Mouse (Mus musculus) adrenal gland, adult (tissue): ENCODE results near the gene Zbed4.
"Not testable (repeated sequence)": the region's sequence is repeated elsewhere in the genome, so short reads cannot be mapped to it uniquely, and the experiment has no call there.

ENCODE experiments used
- DNase-seq, 2 experiments: peaks; one replicate each; pipeline ENCODE4 v3.0.0; 2022 to 2023; ENCODE audit warnings: low spot score in 1 of 2; ENCODE audit not compliant: inconsistent age in 2 of 2

Gene Zbed4

DNA sequence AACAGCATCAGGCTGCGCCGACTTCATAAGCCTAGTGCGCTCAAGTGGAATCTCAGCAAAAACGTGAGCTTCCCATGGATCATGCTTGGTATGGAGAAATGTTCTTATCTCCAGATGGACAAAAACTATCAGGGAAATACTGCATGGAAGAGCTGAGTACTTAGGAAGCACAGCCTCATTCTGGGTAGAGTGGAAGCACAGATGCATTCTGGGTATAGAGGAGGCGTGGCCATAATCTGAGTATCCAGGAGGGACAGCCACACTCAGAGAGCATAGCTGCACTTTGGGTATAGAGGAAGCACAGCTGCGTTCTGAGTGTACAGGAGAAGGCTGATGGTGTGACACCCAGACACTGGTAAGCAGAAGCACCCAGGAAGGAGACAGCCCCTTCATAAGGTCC, 50.9 kb downstream of the Zbed4 start:
- DNase-seq = no peak

DNA sequence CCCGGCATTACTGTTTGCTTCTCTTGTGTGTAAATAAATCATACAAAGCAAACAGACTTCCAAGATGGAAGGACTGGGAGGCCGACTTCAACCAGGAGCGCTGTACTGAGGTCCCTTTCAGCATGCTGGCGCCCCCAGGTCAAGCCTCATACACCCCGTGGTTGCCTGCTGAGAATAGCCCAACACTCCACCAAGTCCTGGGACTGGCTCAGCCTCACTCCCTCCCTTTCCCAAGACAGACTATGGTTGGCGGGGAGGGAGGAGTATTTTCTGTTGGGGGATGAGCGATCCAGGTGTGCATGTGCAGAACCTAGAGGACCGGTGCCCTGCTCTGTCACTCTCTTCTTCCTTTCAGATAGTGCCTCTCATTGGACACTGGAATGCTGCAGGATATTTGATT, 56.7 kb downstream of the Zbed4 start:
- no peak for DNase-seq

GRCm38 (mm10) chr15:88810369-88810768, 58.9 kb downstream of the Zbed4 start:
- DNase-seq = no peak

DNA sequence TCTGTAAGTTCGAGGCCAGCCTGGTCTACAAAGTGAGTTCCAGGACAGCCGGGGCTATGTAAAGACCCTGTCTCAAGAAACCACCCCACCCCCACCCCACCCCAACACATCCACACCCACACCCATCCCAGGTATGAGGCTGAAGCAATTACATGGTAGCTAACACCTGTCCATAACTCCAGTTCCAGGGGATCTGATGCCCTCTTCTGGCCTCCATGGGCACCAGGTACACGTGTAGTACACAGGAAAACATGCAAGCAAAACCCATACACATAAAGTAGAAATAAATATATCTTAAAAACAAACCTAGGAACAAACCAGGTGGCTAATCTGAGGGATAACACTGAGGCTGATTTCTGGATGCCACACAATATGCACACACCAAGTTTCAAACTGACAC, 61.8 kb downstream of the Zbed4 start:
- DNase-seq = no peak

DNA sequence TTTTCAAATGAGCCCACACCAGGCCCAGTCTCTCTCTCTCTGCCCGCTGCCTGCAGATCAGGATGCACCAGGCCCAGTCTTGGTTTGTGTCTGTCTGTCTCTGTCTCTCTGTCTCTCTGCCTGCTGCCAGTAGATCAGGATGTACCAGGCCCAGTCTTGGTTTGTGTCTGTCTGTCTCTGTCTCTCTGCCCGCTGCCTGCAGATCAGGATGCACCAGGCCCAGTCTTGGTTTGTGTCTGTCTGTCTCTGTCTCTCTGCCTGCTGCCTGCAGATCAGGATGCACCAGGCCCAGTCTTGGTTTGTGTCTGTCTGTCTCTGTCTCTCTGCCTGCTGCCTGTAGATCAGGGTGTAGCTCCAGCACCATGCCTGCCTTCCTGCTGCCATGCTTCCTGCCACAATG, 62.4 kb downstream of the Zbed4 start:
- not testable (repeated sequence) for DNase-seq

DNA sequence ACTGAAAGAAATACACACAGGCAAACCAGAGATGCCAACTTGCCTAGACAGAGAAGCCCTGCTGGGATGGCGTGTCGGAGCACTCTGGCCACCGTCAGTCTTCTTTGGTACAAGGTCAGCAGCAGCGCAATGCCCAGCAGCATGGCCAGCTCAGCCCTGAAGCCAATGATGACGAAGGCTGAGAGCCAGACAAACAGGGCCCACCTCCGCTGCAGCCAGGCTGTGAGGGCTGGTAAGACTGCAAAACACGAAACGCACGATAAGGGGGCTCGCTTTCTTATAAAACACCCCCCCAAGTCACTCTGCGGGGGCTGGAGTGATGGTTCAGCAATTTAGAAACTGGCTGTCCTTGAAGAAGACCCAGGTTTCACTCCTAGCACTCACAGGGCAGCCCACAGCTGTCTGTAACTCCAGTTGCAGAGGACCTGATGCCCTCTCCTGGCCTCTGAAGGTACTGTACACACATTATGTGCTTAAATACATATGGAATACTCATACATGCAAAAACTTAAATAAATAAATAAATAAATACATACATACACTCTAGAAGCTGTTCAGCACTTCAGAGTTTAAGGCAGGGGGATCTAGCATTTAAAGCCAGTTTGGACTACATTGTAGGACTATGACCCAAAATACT, 63.1 kb downstream of the Zbed4 start:
- DNase-seq = peak in 1 of 2 experiments; percentile 59

DNA sequence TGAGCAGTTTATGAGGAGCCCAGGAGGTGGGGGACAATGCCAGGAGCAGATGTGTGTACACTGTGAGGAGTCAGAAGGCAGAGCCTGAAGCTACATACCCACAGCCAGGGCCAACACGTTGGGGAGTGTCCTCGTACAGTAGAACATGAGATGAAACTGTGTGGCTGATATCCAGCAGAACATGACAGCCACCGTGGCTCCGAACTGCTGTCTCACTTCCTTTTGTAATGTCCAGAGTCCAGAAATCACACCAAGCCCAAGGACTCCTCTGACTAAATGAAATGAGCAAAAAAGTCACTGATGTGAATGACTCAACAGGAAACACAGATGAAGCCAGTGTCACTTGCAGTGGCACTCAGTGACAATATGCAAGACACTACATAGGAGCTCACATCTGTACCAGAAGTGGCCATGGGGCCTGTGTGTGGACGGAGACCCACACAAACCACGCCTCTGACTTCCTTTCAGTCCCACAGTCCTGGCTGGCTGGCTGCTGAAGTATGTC, 63.8 kb downstream of the Zbed4 start:
- peak in 1 of 2 experiments; percentile 69 for DNase-seq

DNA sequence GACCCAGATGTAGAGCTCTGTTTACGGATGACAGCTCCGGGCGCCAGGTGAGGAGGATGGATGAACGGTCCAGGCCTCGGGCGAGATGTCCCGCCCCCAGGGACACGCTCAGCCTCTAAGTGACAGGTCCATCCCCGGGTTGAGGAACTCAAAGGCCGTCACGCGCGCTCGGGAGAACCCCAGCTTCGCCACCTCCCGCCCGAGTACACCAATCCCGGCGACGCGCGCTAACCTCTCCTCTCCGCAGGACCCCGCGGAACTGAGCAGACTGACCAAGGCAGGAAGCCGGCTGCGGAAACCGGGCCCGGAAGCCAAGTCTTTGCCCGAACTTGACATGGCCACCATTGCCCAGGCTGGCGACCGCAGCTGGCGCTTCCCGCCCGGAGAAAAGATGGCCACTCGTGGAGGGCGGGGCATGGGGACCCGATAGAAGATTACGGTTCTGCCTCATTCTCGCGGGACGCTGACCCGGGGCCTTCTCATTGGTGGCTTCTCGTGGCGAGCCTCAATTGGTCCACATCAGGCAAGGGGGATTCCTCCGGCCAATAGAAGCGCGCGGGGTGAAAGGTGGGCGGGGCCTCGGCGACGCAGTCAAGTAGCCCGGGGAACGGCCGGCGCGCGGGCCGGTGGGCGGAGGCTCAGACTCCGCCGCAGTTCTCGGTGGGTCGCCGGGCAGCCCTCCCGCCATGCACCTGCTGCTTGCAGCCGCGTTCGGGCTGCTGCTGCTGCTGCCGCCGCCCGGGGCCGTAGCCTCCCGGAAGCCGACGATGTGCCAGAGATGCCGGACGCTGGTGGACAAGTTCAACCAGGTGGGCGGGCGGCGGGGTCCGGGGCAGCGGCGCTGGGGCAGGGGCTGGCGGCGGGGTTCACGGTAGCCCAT, 67.8 kb downstream of the Zbed4 start, which contains the start of the genes Alg12 and Creld2:
TSS of gene Alg12 (minus strand) at position 293 of the 880 bp plus-strand sequence.
TSS of gene Creld2 (plus strand) at position 621 of the 880 bp plus-strand sequence.
- DNase-seq = peak; percentile 100

DNA sequence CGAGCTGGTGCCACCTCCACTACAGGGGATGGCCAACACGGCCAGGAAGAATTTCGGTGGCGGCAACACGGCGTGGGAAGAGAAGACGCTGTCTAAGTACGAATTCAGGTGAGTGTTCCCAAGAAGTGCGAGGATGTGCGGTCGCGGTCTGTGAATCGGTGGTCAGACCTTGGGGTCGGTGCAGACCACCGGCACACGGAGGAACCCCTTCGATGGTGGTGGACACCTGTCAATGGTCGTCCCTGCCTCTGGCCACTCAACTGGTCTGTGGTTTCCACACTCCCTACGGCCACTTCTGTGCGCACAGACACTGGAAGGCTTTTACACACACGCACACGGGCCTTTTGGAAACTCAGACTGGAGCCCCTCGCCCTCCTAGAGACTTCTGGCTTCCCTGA, 68.4 kb downstream of the Zbed4 start:
- no peak for DNase-seq

GRCm38 (mm10) chr15:88821403-88821802, 69.9 kb downstream of the Zbed4 start:
- no peak for DNase-seq

GRCm38 (mm10) chr15:88822513-88822912, 71.1 kb downstream of the Zbed4 start:
- peak in 1 of 2 experiments; percentile 51 for DNase-seq

DNA sequence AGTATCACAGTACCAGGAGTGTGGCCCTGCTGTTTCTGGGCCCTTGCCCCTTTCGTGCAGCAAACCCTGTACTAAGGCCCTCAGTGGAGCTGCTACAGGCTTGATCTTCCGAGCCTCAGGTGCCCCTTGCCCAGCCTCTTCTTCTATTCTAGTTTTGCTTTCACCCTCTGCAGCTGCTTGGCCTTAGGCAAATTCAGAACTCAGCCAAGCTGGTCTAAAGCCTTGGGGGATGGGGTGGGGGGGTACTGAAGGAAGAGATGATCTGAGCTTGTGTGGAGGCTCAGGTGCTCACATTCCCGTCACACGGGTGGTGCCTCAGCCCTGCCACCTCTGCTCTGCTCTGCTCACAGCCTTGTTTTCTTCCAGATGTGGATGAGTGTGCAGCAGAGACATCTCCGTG, 71.9 kb downstream of the Zbed4 start:
- DNase-seq = no peak

- DNase-seq = no peak
Measured at GRCm38 (mm10) chr15:88827466-88827865, 76.0 kb downstream of the Zbed4 start.

DNA sequence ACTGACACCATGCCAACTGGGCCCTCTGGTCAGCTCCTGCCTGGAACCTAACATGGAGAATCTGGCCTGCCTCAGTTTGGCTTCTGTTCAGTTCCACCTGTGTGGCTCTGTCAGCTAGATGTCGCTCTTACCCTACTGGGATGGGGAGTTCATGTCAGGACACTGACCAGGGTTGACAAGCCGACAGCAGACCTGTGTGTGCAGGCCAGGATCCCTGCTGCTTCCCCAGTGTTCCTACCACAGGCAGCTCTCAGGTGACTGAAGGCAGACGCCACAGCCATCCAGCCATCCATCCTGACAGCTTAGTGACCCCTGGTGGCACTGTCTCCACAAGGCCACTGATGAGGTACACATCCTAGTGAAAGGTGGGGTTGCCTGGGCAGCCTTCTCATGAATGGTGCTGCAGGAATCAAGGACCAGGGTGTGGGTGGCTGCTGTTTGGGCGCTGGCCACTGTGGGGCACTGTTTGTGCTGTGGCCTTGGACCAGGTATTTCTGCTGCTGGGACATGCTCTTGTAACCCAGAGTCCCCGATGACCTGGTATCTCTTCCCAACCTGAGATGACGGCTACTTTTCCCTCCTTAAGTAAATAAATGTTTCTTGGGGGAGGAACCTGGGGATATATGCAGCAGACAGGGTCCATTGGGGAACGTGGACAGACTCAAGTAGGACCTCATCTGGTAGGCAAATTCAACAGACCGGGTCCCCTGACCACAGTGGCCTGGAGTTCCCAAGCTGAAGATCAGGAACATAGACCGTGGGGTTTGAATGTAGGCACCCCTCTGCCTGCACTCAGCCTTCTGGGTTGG, 76.7 kb downstream of the Zbed4 start:
- peak; percentile 82 to 92 for DNase-seq

GRCm38 (mm10) chr15:88828800-88829705, 77.6 kb downstream of the Zbed4 start:
- DNase-seq = peak; percentile 91 to 97

- DNase-seq = peak; percentile 61 to 77
Measured at GRCm38 (mm10) chr15:88829791-88830440, 78.5 kb downstream of the Zbed4 start.

GRCm38 (mm10) chr15:88830696-88831095, 79.2 kb downstream of the Zbed4 start:
- no peak for DNase-seq

DNA sequence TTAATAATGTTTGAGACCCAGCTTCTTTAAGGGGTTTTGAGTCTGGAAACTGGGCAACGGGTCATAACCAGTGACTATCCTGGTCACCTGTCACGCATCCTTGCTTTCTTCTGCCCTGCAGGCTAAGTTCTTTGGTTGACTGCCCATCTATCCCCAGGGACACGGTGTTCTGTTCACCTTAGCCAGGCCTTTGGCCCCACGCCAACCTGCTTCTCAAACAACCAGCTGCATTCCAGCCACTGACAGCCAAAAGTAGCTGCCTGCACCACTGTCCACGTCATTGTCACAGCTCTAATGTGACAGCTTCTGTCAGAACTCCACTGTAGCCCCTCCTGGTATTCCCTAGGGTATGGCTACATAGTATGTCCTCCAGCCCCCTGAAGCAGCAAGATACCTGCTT, 80.0 kb downstream of the Zbed4 start:
- DNase-seq = peak; percentile 80 to 86

GRCm38 (mm10) chr15:88832536-88832935, 81.1 kb downstream of the Zbed4 start:
- no peak for DNase-seq
